Mouse (Mus musculus) gastrocnemius, postnatal 14 days (tissue): ENCODE results near the gene Fbxl2. TPM values are rescaled to one million over a fixed set of nuclear protein-coding genes. Genes with fewer than 3 reads are reported as not detected.

ENCODE experiments used
- DNase-seq: peaks from one replicate; pipeline ENCODE4 v3.0.0; 2021; ENCODE audit warnings: mixed read lengths
- intact Hi-C: fragments of 180-260 bp; cut with DNase I; formaldehyde crosslinking; loops from one replicate; pipeline ENCODE4 v1.15.1; 2025; ENCODE audit warnings: low total_unique reads
- total RNA-seq, 2 experiments: library from RNA; stranded (reverse); gene quantifications; 2 replicates each; pipeline ENCODE4 v1.2.3; 2021

Gene Fbxl2
- total RNA-seq, 2 experiments from 2014 or later: 1.2 TPM

DNA sequence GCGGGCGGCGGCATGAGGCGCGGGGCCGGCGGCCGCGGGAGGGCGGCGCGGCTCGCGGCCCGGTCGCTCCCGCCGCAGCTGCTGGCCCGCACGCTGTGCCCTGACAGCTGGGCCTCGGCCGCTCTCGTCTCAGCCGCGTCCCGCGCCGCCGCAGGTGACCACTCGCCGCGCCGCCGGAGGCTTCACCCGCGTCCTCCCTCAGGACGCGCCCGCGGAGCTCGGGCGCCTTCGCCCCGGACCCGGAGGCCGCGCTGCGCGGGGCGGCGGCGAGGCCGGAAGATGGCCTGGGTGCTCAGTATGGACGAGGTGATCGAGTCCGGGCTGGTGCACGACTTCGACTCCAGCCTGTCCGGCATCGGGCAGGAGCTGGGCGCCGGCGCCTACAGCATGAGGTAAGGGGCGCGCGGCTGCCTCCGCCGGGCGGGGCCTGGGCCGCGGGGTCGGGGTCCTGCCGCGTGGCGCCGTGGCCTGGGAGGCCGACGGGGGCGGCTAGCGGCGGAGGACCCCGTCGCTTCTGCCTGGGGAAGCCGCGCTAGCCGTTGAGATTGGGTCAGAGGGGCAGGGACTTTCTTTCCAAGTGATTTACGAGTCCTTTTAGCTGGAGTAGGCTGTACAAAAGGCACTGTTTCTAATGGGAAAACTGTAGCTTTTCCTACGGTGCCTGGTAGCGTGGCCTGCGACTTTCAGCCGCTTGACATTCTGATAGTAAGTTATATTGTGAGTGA lies 114.5 kb downstream of the Fbxl2 start:
- peak; percentile 37 for DNase-seq
- intact Hi-C loops: no loop called here

DNA sequence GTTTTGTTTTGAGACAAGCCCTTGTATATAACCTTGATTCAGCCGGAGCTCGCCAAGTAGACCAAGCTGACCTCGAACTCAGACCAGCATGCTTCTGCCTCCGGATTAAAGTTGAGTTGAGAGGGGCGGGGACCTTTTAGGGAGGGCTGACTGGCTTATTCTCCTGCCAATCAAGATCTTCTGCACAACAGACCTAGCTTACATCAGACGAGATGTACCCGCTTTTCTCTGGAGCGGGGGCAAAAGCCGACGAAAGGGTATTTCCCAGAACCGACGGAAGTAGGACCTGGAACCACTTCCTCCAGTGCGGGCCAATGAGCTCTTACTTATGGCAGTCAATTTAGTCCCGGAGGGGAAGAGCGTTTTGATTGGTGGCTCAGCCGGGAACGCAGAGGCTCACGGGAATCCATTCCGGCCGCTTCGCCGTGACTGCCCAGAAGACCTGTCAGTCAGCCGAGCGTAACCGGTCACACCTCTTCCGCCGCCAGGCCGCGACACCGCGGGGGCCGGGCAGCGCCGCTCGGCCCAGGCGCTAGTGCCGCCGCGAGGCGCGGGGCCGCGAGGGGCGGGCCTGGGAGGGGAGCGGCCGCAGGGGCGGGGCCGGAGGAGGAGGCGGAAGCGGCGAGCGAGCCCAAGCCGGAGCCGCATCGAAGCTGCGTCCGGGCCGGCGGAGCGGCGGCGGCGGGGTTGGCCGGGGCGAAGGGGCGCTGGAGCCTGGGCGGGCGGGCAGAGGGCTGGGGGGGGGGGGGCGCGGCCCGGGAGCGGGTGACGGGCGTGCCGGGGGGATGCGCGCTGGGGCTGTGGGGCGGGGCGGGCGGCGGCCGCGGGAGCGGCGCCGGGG lies 115.2 kb downstream of the Fbxl2 start, which contains the start of gene Ubp1:
Gene Ubp1 (plus strand): TSS at position 401 of the 841 bp plus-strand sequence.
- intact Hi-C loops: no loop called here
- DNase-seq: peak; percentile 96

DNA sequence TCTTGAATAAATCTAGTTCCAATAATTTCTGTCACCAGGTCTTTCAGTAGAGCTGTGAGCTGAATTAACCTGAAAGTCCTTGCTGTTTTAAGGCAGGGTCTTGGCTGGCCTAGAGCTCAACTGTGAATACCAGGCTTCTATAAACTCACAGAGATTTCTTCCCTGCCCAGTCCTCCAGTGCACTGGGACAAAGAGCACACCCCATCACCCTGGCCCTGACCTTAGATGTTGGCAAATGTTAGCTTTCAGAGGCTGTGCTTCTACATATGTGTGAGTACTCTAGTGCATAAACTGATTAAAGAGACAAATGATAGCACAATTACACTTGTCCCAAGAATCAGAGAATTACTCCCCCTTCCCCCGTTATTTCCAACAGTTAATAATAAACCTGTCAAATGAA lies 116.3 kb downstream of the Fbxl2 start:
- no peak for DNase-seq
- intact Hi-C loops: no loop called here

GRCm38 (mm10) chr9:113928591-113928990 lies 117.4 kb downstream of the Fbxl2 start:
- DNase-seq: no peak
- intact Hi-C loops: no loop called here

DNA sequence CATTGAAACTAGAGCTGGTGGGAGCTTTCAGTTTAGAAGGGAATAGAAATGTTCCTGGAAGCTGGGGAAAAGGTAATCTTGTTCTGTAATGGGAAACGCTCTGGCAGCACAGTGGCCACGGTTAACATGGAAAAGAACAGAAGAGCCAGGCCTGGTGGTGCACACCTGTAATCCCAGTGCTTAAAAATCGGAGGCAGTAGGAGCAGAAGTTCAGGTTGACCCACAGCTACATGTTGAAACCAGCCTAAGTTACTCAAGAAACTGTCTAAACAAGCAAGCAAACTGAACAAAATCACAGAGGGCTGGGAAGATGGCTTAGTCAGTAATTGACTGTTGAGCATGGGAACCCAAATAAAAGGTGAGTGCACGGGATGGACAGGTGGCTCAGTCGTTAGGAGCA lies 121.1 kb downstream of the Fbxl2 start:
- DNase-seq: no peak
- intact Hi-C loops: no loop called here

- intact Hi-C loops: no loop called here
- no peak for DNase-seq
Measured at GRCm38 (mm10) chr9:113922677-113923076, 123.3 kb downstream of the Fbxl2 start.

- no peak for DNase-seq
- intact Hi-C loops: no loop called here
Measured at GRCm38 (mm10) chr9:113915789-113916188, 130.2 kb downstream of the Fbxl2 start.

Other genes starting within 250 kb of the Fbxl2 start
- gene Ubp1, start 115.3 kb downstream of the Fbxl2 start, total RNA-seq: 10 to 100 TPM; 16.0 to 16.2 TPM
- 1 to 10 TPM; 2.4 to 3.3 TPM for gene Susd5, start 10.9 kb upstream of the Fbxl2 start, total RNA-seq